Comparison of ENCODE assay signal across 7 mouse cellular contexts in genomic region chr5:27048926-27049325, GRCm38 (mm10).
DNase-seq lines count a peak whose midpoint lies in the region; ATAC-seq and TF ChIP-seq lines count a peak whose summit lies in the region.

No protein-coding gene starts in this region.

- peaks cover 18% of the 10 kb centered on the region for H3K27me3 ChIP-seq in lung, embryonic 14.5 days (ENCODE audit: insufficient read depth, low read length)
- H3K27me3 ChIP-seq in embryonic facial prominence, embryonic 10.5 days (replicated peaks; ENCODE audit: low read depth, poor library complexity, severe bottlenecking): peaks cover 47% of the 10 kb centered on the region
- H3K27me3 ChIP-seq in hindbrain, embryonic 15.5 days: no peaks in the 10 kb centered on the region
- peaks cover 19% of the 10 kb centered on the region for H3K27me3 ChIP-seq in neural tube, embryonic 13.5 days

- ATAC-seq in lung, embryonic 14.5 days (ENCODE audit: insufficient read depth): no peak
- peak; percentile 46; the same call in 1 of the 2 replicates for ATAC-seq in hindbrain, embryonic 15.5 days (ENCODE audit: low FRiP score, low read depth)
- ATAC-seq in neural tube, embryonic 13.5 days (ENCODE audit: low read depth): peak; percentile 52

- no peak for DNase-seq in lung, embryonic 14.5 days
- no peak for DNase-seq in lung, adult 18-20 months
- peak; percentile 13 for DNase-seq in embryonic facial prominence, embryonic 10.5 days (ENCODE audit: low spot score)
- DNase-seq in adrenal gland, adult 2 months: no peak
- no peak for DNase-seq in Muller cell, postnatal 12 days (ENCODE audit: inconsistent ontology term)

- H3K4me1 ChIP-seq in lung, embryonic 14.5 days (ENCODE audit: insufficient read depth): no peaks in the 10 kb centered on the region
- peaks cover 17% of the 10 kb centered on the region for H3K4me1 ChIP-seq in embryonic facial prominence, embryonic 10.5 days
- H3K4me1 ChIP-seq in hindbrain, embryonic 15.5 days (replicated peaks): peaks cover 27% of the 10 kb centered on the region
- H3K4me1 ChIP-seq in neural tube, embryonic 13.5 days (replicated peaks): peaks cover 18% of the 10 kb centered on the region

- H3K27ac ChIP-seq in lung, embryonic 14.5 days (ENCODE audit: low read depth): no peak overlapping the region
- H3K27ac ChIP-seq in embryonic facial prominence, embryonic 10.5 days (replicated peaks): no peak overlapping the region
- peak overlapping the region; percentile 73 for H3K27ac ChIP-seq in hindbrain, embryonic 15.5 days (replicated peaks)
- H3K27ac ChIP-seq in neural tube, embryonic 13.5 days (replicated peaks): no peak overlapping the region

- H3K9me3 ChIP-seq in lung, embryonic 14.5 days (ENCODE audit: low read depth, low read length): no peaks in the 10 kb centered on the region
- no peaks in the 10 kb centered on the region for H3K9me3 ChIP-seq in embryonic facial prominence, embryonic 10.5 days
- no peaks in the 10 kb centered on the region for H3K9me3 ChIP-seq in hindbrain, embryonic 15.5 days
- H3K9me3 ChIP-seq in neural tube, embryonic 13.5 days: no peaks in the 10 kb centered on the region

- peak overlapping the region; percentile 25 for H3K4me3 ChIP-seq in lung, embryonic 14.5 days (ENCODE audit: low read depth, low read length)
- H3K4me3 ChIP-seq in embryonic facial prominence, embryonic 10.5 days: peak overlapping the region; percentile 61
- H3K4me3 ChIP-seq in hindbrain, embryonic 15.5 days: peak overlapping the region; percentile 60
- peak overlapping the region; percentile 59 for H3K4me3 ChIP-seq in neural tube, embryonic 13.5 days

- WGBS in lung, embryonic 14.5 days: 12% methylated on average over 9 of the region's 9 CpGs
- 4% methylated on average over 9 of the region's 9 CpGs for WGBS in embryonic facial prominence, embryonic 10.5 days
- 8% methylated on average over 9 of the region's 9 CpGs for WGBS in hindbrain, embryonic 15.5 days
- 7% methylated on average over 9 of the region's 9 CpGs for WGBS in neural tube, embryonic 13.5 days

- H3K9ac ChIP-seq in lung, embryonic 14.5 days: no peak overlapping the region
- H3K9ac ChIP-seq in hindbrain, embryonic 15.5 days: peak overlapping the region; percentile 77
- peak overlapping the region; percentile 89 for H3K9ac ChIP-seq in neural tube, embryonic 13.5 days

- TF ChIP-seq CTCF in lung, embryonic 14.5 days (IDR thresholded peaks at IDR 0.05; ENCODE audit: low read depth): no peak

- peak overlapping the region; percentile 55 for H3K4me2 ChIP-seq in lung, embryonic 14.5 days
- peak overlapping the region; percentile 89 for H3K4me2 ChIP-seq in hindbrain, embryonic 15.5 days
- H3K4me2 ChIP-seq in neural tube, embryonic 13.5 days: peak overlapping the region; percentile 94

- H3K36me3 ChIP-seq in lung, embryonic 14.5 days (ENCODE audit: insufficient read depth): no peaks in the 10 kb centered on the region
- no peaks in the 10 kb centered on the region for H3K36me3 ChIP-seq in embryonic facial prominence, embryonic 10.5 days (replicated peaks)
- no peaks in the 10 kb centered on the region for H3K36me3 ChIP-seq in hindbrain, embryonic 15.5 days
- no peaks in the 10 kb centered on the region for H3K36me3 ChIP-seq in neural tube, embryonic 13.5 days
